Mouse (Mus musculus) E14TG2a.4 (cell line): ENCODE results near the gene Tmem175.
"Not testable (repeated sequence)": the region's sequence is repeated elsewhere in the genome, so short reads cannot be mapped to it uniquely, and the experiment has no call there.

Source experiments
- H3K27me3 ChIP-seq: 2 replicates; pipeline ENCODE4 v1.6.1; 2014; ENCODE audit warnings: low read length, control low read depth; ENCODE audit not compliant: insufficient read depth
- H3K36me3 ChIP-seq: 2 replicates; pipeline ENCODE4 v1.6.1; 2014; ENCODE audit warnings: low read length, control low read depth; ENCODE audit not compliant: insufficient read depth
- H3K4me1 ChIP-seq: replicated peaks from 2 replicates; pipeline ENCODE4 v1.6.1; 2014; ENCODE audit warnings: low read depth, low read length, control low read depth
- H3K4me3 ChIP-seq: replicated peaks from 2 replicates; pipeline ENCODE4 v1.5.1; 2014; ENCODE audit warnings: mild to moderate bottlenecking, low read length
- H3K9me3 ChIP-seq: 2 replicates; pipeline ENCODE4 v1.6.1; 2014; ENCODE audit warnings: low read length, control low read depth
- CTCF ChIP-seq: conservative IDR thresholded peaks from 2 replicates; pipeline ENCODE4 v1.5.1; 2014; ENCODE audit warnings: low read length
- NANOG ChIP-seq: IDR thresholded peaks from 2 replicates; pipeline ENCODE4 v1.6.1; 2014; ENCODE audit warnings: borderline replicate concordance, low read length, mixed read lengths
- POU5F1 ChIP-seq: IDR thresholded peaks from 2 replicates; pipeline ENCODE4 v1.6.1; 2014; ENCODE audit warnings: low read length, borderline replicate concordance

The Tmem175 gene

DNA sequence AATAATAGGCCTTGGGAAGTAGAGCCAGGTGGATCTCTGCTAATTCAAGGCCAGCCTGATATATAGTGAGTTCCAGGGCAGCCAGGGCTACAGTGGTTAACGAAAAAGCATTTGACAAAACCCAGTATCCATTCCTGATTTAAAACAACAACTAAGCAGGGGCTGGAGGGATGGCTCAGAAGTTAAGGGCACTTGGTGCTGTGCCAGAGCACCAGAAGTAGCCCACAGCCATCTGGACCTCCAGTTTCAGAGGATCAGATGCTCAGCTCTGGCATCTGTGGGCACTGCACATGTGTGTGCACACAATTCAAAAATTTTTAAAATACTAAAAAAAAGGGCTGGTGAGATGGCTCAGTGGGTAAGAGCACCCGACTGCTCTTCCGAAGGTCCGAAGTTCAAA, 4.1 kb downstream of the Tmem175 start:
- Histone ChIP-seq H3K27me3 (no peaks in the 10 kb centered on the region), H3K4me1 (peaks cover 9% of the 10 kb centered on the region), H3K36me3 (0 out of 2 replicates have a peak, but pooled peaks cover 4% of the 10 kb centered on the region), H3K9me3 (no peaks in the 10 kb centered on the region), H3K4me3 (no peak overlapping the region)
- TF ChIP-seq POU5F1 (no peak), CTCF (no peak), NANOG (no peak)

DNA sequence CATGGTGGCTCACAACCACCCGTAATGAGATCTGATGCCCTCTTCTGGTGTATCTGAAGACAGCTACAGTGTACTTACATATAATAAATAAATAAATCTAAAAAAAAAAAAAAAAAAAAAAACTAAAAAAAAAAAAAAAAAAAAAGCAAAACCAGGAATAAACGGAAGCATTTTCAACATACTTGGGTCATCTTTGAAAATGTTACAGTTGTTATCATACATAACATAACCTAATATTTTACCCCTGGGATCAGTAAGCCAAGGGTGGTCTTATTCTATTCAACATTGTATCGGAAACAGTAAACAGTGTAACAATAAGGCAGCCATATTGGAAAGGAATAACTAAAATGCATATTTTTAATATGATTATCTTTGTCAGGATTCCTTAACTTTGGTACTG, 4.5 kb downstream of the Tmem175 start:
- not testable (repeated sequence) for H3K9me3 ChIP-seq, H3K36me3 ChIP-seq, H3K27me3 ChIP-seq, H3K4me3 ChIP-seq, H3K4me1 ChIP-seq

DNA sequence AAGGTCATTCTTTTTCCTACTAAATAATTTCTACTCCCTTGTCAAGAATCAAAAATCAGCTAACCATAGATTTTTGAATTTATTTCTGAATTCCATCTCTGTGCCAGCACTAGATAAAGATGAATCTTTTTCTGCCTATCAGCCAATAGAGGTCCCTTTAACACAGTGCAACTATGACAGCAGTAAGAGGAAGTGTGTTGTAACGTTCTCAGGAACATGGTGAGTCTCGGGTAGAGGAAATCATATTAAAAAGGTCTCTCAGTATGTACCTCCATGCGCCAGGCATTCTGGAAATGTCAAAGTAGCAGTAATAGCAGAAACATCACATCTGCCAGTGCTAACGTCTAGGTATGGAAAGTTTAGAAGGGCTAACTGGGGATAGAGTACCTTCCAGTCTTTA, 6.6 kb downstream of the Tmem175 start:
- no peaks in the 10 kb centered on the region for H3K4me1 ChIP-seq
- no peaks in the 10 kb centered on the region for H3K9me3 ChIP-seq
- TF ChIP-seq POU5F1 (no peak), CTCF (no peak), NANOG (no peak)
- no peaks in the 10 kb centered on the region for H3K27me3 ChIP-seq
- no peak overlapping the region for H3K4me3 ChIP-seq
- peaks cover 10% of the 10 kb centered on the region; the same call in 1 of the 2 replicates for H3K36me3 ChIP-seq

DNA sequence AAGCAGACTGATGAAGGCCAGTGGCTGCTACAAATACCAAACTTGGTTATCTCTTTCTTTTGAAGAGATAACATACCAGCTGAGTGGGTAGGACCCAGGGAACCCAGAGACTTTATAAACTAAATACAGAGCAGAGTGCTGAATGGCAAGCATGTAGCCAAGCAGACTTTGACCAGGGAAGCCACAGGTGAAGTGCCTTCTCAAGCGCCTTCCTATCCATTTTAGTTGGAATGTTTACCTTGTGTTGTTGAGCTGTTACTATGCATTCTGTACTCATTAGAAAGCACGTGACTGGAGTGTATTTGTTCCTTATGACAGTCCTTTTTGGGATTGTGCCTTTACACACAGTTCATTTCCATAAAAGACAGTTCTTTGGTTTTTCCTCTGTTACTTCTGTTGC, 14.1 kb downstream of the Tmem175 start:
- no peaks in the 10 kb centered on the region for H3K4me1 ChIP-seq

DNA sequence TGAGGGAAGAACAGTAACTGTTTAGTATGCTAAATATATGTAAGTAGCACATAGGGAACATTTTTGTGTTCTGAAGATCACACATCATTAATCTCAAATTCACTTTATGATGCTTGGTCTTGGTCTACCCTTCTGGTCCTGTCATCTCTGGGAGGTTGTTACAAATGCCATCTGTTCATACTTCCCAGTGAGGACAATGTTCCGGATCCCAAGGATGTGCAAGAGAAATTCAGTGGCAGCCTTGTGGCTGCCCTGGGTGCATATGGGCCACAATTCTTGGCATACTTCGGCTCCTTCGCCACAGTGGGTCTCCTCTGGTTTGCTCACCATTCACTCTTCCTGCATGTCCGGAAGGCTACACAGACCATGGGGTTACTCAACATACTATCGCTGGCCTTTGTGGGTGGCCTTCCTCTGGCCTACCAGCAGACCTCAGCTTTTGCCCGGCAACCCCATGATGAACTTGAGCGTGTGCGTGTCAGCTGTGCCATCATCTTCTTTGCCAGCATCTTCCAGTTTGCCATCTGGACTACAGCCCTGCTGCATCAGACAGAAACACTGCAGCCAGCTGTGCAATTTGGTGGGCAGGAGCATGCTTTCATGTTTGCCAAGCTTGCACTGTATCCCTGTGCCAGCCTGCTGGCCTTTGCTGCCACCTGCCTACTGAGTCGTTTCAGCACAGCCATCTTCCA, 16.2 kb downstream of the Tmem175 start:
- H3K9me3 ChIP-seq, result no peaks in the 10 kb centered on the region
- peaks cover 9% of the 10 kb centered on the region for H3K4me1 ChIP-seq
- TF ChIP-seq NANOG (no peak), CTCF (no peak), POU5F1 (no peak)

More for the DNA sequence above, 14.1 kb downstream of the Tmem175 start:
- TF ChIP-seq CTCF (no peak), NANOG (no peak), POU5F1 (no peak)
- Histone ChIP-seq H3K27me3 (no peaks in the 10 kb centered on the region), H3K9me3 (no peaks in the 10 kb centered on the region), H3K4me3 (no peak overlapping the region), H3K36me3 (peaks cover 58% of the 10 kb centered on the region)

DNA sequence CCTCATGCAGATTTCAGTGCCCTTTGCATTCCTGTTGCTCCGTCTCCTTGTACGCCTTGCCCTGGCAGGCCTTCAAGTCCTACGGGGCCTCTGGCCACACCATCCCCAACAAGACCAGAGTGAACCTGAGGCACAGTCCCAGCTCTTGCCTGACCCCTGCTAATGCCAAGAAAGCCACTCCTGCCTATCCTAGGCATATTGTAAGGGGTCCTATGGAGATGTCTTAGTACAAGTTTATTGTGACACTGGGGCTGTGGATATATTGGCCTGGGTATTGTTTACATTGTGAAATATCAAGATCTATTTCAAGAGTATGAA, 16.7 kb downstream of the Tmem175 start:
- H3K27me3 ChIP-seq, result no peaks in the 10 kb centered on the region
- peaks cover 9% of the 10 kb centered on the region for H3K4me1 ChIP-seq
- peaks cover 76% of the 10 kb centered on the region for H3K36me3 ChIP-seq
- no peaks in the 10 kb centered on the region for H3K9me3 ChIP-seq
- TF ChIP-seq POU5F1 (no peak), CTCF (no peak), NANOG (no peak)
- H3K4me3 ChIP-seq, result no peak overlapping the region

More for the DNA sequence above, 16.2 kb downstream of the Tmem175 start:
- Histone ChIP-seq H3K4me3 (no peak overlapping the region), H3K36me3 (peaks cover 73% of the 10 kb centered on the region), H3K27me3 (no peaks in the 10 kb centered on the region)

DNA sequence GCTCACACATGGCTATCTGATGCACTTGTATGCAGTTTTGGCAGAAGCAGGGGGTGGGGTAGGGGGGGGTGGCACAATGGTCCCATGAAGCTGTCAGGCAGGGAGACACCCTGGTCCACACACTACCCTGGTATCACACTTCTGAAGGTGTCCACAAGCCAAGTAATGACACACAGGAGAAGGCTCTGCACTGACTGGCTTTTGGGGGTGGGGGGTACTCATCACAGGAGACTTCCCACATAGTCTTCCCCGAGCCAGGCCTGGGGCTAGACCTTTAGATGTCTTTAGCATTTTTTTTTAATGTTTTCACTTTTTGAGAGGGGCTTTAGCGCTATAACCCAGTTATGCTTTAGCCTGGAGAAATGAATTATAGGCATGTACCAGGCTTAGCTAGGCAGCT, 17.7 kb downstream of the Tmem175 start:
- no peaks in the 10 kb centered on the region for H3K27me3 ChIP-seq
- H3K4me1 ChIP-seq, result peaks cover 9% of the 10 kb centered on the region
- peaks cover 85% of the 10 kb centered on the region for H3K36me3 ChIP-seq
- H3K9me3 ChIP-seq, result no peaks in the 10 kb centered on the region
- no peak overlapping the region for H3K4me3 ChIP-seq
- TF ChIP-seq CTCF, result no peak
- no peak for TF ChIP-seq POU5F1
- no peak for TF ChIP-seq NANOG

DNA sequence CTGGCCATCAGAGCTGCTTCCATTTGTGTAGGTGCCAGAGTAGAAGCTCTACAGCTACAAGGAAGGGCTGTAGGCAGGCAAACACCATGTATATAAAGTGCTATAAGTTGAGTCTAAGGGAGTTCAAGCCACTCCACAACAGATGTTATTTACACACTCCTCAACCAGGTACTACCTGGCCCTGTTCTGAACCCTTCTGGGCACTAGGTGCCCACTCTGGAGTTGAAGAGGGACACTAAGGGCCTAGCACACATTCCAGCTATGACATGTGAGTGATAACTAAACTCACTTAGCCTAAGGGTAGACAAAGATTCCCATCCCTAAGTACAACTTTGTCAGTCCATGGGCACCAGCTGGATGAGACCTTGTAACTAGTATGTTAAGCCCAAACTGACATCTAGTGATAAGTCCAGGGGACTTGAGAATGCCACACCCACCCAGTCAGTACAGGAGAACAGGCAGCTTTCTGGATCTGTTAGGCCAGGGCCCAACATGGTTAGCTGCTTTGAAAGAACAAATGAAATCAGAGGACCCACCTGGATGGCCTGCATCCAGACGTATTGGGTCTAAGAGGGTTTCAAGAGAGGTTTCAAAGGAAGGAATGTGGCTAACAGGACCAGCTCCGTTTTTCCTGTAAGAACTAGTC, 18.4 kb downstream of the Tmem175 start:
- H3K9me3 ChIP-seq, result no peaks in the 10 kb centered on the region
- no peaks in the 10 kb centered on the region for H3K27me3 ChIP-seq
- H3K4me3 ChIP-seq, result no peak overlapping the region
- peaks cover 9% of the 10 kb centered on the region for H3K4me1 ChIP-seq
- peaks cover 90% of the 10 kb centered on the region for H3K36me3 ChIP-seq
- TF ChIP-seq CTCF, result no peak
- no peak for TF ChIP-seq POU5F1
- TF ChIP-seq NANOG, result no peak
